Mouse (Mus musculus): ENCODE measurements around the gene Tmigd3.

The Tmigd3 gene

DNA sequence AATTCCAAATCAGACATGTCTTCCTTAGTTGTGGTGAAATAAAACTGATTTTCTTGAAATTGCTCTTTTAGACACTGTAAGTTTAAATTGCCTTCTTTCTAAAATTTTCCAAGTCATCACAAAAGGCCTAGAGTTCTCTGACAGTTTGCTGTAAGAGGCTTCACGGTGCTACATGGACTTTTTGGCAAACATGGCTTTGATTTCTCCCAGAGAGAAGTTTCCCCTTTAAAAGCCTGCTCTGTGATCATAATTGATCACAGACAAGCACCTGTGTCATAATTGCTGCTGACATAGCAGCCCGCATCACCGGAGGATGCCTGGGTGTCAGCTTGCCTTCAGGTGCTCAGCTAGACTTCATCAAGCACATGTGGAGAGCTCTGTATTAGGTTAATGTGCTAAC lies at the start of gene Tmigd3, which contains the start of gene Adora3:
Tmigd3 (plus strand) TSS at position 346 of the 400 bp plus-strand sequence.
Adora3 (plus strand) TSS at position 301 of the 400 bp plus-strand sequence.
- DNase-seq (ENCODE audit: low spot score) = no peak

DNA sequence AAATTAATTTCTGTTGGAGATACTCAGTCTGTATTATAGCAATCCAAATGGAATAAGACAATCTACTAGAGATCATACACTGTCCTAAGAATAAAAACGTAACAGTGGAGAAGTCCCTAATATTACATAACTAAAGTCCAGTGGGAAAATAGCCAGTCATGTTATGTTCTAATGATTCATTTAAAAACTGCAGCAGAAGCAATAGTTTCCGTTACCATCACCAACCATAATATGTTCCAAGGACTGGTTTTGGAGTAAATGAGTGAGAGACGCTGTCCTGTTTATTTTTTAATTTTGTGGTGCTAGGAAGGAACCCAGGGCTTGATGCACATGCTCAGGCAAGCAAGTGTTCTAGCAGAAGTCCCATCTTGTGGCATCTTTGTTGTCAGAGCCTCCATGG lies 49.2 kb upstream of the Tmigd3 start:
- no peak for DNase-seq (ENCODE audit: low spot score)

GRCm38 (mm10) chr3:105823609-105824008 lies 47.1 kb upstream of the Tmigd3 start:
- DNase-seq (ENCODE audit: low spot score) = no peak

DNA sequence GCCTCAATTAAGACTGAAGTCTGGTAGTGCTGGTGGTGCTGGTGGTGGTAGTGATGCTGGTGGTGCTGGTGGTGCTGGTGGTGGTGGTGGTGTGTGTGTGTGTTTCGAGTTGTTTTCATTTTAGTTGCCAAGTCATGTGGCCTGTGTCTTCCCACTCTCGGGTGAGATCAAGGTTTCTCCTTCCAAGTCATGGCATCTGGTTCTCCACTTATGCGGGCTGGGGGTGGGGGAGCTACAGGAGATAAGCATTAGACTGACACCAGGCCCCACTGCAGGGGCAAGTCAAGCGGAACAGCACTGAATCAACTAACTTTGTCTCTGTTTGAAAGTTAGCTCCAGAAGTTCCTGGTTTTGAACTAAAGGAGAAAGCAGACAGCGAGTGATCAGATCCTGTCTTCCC lies 46.6 kb upstream of the Tmigd3 start:
- DNase-seq (ENCODE audit: low spot score) = no peak

DNA sequence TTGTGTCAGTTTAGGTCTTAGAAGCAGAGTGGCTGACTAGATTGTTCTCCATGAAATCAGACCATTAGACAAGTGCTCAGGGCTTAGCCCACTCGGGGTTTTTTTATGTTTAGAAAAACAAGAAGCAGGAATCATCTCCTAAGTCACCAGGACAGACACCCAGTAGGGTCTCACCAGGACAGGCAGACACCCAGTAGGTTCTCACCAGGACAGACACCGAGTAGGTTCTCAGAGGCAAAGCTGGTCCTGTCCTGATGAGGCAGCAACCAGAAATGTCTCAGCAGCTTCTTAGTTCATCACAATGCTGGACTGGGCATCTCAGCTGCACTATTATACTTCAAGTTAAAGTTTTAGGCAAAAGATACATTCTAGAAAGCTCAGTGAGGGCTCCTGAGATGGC lies 46.0 kb upstream of the Tmigd3 start:
- DNase-seq (ENCODE audit: low spot score) = no peak

- DNase-seq (ENCODE audit: low spot score) = no peak
Measured at GRCm38 (mm10) chr3:105825501-105826161, 45.1 kb upstream of the Tmigd3 start.

GRCm38 (mm10) chr3:105831584-105831983 lies 39.1 kb upstream of the Tmigd3 start:
- DNase-seq (ENCODE audit: low spot score) = no peak

DNA sequence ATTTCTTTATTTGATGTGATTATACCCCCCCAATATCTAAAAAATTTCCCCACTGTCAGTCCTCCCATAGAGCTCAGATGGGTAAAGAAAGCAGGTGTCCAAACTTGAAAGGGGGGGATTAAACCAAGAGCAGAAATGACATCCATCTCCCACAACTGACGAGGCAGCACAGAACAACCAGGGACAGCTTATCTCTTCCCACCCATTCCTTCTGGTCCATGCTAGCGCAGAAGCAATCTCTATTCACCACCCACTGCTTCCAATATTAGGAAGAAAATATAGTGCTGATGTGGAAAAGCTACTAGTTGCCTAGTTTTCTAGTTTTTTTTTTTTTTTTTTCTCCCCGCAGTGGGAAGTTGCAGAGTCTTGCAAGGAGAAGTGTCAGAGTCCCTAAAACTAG lies 34.8 kb upstream of the Tmigd3 start:
- DNase-seq (ENCODE audit: low spot score) = no peak

DNA sequence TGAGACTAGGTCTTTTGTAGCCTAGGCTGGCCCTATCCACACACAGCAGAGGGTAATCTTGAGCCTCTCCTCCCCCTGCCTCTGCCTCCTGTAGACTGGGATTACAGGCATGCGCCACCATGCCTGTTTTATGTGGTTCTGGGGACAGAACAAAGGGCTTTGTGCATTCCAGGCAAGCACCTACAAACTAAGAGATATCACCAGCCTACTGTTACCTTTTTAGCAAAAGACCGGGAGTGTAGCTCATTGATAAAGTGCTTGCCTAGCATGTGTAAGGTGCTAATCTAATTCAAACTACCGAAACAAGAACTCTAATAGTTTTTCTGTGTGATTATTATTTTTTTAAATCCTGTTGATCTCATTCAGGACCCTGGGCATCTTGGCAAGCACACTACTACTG lies 33.8 kb upstream of the Tmigd3 start:
- no peak for DNase-seq (ENCODE audit: low spot score)

- no peak for DNase-seq (ENCODE audit: low spot score)
Measured at GRCm38 (mm10) chr3:105838655-105839054, 32.0 kb upstream of the Tmigd3 start.

DNA sequence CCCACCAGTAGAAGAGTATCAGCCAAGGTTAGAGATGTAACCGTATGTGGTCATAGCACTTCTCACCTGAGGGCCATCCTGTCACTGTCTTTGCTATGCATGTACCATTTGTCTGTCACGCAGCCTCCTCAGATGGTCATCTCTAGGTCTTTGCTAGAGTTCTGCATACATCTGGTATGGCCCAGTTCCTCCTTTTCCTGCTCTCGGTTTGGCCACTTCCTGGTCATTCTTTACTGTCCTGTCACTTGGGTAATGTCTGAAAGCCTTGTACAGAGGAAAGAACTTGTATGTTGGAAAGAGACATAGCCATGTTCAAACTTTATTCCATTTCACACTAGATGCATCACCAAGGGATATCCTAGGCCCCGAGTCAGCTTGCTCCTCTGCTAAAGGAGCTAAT lies 30.9 kb upstream of the Tmigd3 start:
- no peak for DNase-seq (ENCODE audit: low spot score)

DNA sequence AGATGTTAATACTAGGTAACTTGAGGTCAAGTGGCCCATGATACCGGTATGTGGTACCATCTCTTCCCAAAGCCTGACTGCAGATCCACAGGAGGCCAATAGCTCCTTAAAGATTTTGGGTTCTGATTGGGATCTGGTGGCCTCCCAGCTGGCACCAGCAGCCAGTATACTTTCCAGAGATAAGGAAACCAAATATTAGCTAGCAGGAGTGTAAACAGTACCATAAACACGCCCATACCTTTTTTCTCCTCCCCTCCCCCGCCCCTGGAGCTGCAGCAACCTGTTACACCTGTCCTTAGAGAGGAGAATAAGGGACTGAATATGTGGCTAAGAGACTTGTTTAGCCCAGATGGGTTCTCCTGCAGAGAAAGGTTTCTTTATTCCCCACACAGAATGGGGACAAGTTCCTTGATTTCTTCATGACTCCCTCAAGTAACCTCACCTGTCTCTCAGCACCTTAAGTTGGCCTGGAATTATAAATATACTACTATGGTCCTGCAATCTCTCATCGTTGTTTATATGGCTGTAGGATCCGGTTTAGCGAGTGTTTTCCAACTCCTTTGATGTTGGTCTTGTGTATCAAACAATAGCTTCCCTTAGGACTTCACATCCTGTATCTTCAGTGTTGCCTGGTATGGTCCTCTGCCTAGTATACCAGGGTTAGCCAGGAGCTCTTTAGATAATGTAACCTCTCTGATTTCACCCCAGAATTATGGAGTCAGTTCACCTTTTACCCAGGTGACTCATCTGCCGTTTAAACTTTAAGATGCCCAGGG lies 24.2 kb upstream of the Tmigd3 start:
- DNase-seq (ENCODE audit: low spot score) = no peak

- no peak for DNase-seq (ENCODE audit: low spot score)
Measured at GRCm38 (mm10) chr3:105853781-105854180, 16.9 kb upstream of the Tmigd3 start.

DNA sequence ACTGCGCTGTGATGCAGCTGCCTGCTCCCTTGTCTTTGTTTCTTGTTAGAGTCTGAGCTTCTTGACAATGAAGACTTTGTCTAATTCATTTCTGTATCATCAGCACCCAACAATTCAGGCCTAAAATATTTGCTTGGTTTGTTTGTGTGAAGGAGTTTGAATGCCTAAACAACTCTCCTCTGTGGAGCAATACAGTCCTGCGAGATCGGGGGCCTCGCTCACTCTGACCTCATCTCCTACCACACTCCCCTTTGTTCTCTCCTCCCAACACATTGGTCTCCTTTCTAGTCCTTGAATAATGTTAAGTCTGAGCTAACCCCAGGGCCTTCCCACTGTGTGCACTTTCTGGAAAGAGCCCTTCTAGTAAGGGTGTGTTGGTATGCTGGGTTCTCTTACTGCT lies 15.9 kb upstream of the Tmigd3 start:
- no peak for DNase-seq (ENCODE audit: low spot score)

DNA sequence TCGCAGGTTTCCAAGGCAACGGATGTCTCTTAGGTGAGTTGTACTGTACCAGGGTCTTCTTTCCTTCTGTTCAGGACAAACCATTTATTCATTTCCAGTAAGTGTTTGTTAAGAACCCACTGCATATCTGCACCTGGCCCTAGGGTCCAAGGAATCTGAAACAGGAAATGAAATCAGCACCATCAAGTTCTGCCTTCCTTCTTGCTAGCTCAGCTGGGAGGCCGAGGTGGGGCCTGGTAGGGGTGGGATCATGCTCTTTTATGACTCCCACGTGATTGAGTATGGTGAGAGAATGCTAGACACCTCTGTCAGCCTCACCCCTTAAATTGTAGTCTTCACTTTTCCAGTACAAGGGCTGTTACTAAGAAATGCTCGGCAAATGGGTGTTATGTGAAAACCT lies 13.2 kb upstream of the Tmigd3 start:
- no peak for DNase-seq (ENCODE audit: low spot score)

- DNase-seq (ENCODE audit: low spot score) = no peak
Measured at GRCm38 (mm10) chr3:105861747-105862366, 8.8 kb upstream of the Tmigd3 start.

GRCm38 (mm10) chr3:105864123-105864522 lies 6.6 kb upstream of the Tmigd3 start:
- DNase-seq (ENCODE audit: low spot score) = no peak

- no peak for DNase-seq (ENCODE audit: low spot score)
Measured at GRCm38 (mm10) chr3:105865122-105865521, 5.6 kb upstream of the Tmigd3 start.

DNA sequence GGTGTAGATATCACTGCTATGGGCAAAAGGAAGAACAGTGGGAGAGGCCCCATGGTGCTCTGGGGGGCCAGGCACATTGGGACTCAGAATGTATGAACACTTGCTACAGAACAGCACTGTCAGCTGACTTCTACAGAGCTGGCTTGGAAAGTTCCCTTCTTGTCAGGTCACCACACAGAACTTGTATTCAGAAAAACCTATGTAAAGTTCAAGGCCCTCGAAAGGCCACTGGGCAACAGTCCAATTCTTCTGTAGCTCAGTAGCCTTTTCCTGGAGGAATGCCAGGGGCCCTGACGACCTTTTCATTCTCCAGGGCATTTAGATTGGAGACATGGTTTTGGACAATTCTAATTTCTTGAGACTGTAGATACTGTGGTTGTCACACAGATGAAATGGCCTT lies 2.6 kb upstream of the Tmigd3 start:
- no peak for DNase-seq (ENCODE audit: low spot score)

DNA sequence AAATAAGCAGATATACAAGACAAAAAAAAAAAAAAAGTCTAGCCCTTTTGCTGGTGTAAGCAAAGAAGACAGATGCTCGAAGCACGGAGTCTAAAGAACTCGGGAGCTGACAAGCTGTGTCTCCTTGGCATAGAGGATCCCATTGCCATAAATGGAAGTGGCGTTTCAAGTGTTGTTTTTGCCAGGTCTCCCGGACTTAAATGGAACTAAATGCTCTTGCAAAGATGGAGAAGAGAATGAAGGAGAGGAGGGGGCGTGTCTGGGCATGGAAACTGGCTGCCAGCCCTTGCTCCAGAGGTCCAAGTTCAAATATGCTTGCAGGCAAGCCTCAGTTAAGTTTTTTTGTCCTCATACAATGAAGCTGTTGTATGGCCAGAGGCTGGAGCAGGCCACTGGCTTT lies 1.3 kb downstream of the Tmigd3 start:
- DNase-seq (ENCODE audit: low spot score) = no peak

DNA sequence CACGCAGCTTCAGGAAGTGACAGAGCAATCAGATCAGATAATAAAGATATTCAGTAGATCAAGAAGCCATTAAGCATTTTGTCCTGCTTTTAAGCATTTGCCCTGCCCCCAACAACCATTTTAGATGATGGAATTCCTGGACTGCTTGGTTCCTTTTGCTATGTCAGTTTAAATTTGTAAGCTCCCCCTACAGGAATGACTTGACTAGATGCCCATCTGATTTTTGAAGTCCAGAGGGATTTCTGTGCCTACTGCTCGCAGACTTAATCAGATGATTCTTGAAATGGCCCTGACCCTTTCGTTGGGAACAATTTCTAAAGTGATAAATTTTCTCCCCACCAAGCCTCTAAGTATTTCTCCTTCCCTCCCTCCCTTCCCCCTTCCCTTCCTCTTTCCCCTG lies 1.9 kb downstream of the Tmigd3 start:
- DNase-seq (ENCODE audit: low spot score) = peak; percentile 9

GRCm38 (mm10) chr3:105873451-105874445 lies 3.0 kb downstream of the Tmigd3 start:
- DNase-seq (ENCODE audit: low spot score) = no peak

All from retina, embryonic 14.5 days (tissue).